Mouse (Mus musculus): ENCODE results near the gene Olfr523. TPM values are rescaled to one million over a fixed set of nuclear protein-coding genes. Genes with fewer than 3 reads are reported as not detected.

The Olfr523 gene
- polyA plus RNA-seq, 1 experiment from 2014 or later = not detected

DNA sequence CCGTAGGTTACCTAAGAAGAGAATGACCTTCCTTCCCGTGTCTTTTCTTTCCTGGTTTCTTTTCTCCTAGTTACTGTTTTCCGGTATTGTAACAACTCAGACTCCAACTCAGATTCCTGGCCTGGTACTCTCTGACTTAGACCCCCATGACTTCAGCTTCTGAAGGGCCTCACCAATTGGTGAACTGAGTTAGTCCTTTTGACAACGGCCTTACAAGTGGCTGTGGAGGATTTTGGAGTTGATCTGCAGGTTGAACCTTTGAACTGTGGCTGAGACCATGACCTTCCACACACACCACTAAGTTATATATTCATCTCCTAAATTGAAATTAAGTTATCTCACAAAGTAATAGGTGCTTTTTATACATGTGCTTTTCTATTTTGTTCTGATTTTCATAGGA lies 11.2 kb downstream of the Olfr523 start:
- Histone ChIP-seq H3K4me3 (no peak overlapping the region), H3K36me3 (no peaks in the 10 kb centered on the region), H3K9me3 (no peaks in the 10 kb centered on the region), H3K4me2 (no peak overlapping the region), H3K27ac (replicated peaks) (no peak overlapping the region), H3K4me1 (no peaks in the 10 kb centered on the region), H3K27me3 (replicated peaks) (0 out of 2 replicates have a peak, but pooled peaks cover 5% of the 10 kb centered on the region), H3K9ac (no peak overlapping the region)
- WGBS = 76% methylated on average over 4 of the region's 4 CpGs
- no peak for ATAC-seq (ENCODE audit: extremely low read depth, insufficient number of reproducible peaks, low FRiP score, low TSS enrichment)

DNA sequence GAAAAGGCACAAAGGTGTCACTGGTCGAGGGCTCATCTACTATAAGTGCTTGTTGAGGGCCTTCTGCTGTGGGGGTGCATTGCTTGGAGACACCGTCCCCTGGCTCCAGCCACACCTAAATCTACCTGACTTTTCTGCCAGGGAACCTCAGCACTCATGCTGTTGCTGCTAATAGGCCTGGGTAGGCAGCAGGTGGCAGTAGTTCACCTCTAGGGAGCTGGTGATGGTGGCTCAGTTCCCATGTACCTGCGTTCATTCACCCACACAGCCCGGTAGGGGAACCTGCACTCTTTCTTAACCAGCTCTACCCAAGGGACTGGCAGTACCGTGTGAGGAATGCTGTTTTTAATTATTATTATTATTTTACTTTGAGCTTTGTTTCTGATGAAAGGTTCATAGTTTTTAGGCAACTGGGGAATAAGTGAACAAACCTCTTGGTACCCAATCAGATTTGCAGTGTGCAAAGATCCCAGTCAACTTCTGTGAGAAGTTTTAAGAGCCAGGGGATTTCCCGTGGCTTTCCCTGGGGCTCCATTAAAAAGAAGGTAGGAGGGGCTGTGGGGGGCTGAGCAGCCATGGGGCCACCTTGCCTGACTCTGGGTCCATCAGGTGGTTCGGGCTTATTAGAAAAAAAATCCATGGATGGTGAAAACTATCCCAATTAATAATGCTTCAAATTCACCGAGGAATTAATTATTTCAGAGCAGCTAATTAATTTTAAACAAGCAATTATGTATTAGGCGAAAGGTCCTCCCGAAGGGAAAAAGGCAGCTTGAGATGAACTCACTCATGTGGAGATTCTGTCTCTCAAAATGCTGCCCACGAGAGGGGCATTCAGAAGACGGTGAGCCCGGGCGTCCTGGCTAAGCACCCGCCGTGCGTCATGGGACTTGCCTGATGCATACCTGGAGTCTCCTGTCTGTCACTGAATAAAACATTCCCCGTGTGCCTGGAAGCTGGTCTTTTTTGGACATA lies 13.9 kb downstream of the Olfr523 start:
- Histone ChIP-seq H3K9ac (no peak overlapping the region), H3K4me3 (no peak overlapping the region), H3K27ac (replicated peaks) (no peak overlapping the region), H3K9me3 (no peaks in the 10 kb centered on the region), H3K36me3 (no peaks in the 10 kb centered on the region), H3K27me3 (replicated peaks) (peaks cover 5% of the 10 kb centered on the region; the same call in 1 of the 2 replicates), H3K4me1 (no peaks in the 10 kb centered on the region), H3K4me2 (no peak overlapping the region)
- no peak for ATAC-seq (ENCODE audit: extremely low read depth, insufficient number of reproducible peaks, low FRiP score, low TSS enrichment)
- WGBS = 60% methylated on average over 18 of the region's 18 CpGs

DNA sequence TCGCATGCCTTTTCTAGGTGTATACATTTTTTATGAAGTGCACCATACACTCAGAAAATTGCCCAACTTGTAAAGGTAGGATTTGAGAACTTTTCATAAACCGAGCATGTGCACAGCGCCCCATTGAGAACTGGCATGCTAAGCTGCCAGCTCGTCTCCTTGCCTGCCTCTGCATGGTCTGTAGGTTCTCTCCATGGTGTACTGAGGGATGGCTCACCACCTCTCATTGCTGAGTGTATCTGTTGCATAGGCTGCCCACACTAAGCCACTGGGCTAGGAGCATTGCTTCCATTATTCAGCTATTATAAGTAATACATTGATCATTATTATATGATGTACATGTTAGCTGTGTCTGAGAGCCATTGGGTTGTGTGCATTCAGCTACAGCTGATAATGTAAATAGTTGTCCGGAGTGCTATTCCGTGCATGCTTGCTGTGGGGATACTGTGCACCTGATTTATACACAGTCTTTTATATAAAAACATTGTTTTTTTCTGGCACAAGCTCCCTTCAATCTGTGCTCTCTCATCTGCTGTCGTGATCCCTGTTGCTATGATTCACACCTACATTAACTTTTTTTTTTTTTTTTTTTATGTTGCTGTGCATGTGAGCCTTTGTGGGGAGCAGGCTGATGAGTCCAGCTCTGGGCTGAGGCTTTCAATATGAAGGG lies 14.8 kb downstream of the Olfr523 start:
- Histone ChIP-seq H3K4me3 (no peak overlapping the region), H3K4me2 (no peak overlapping the region), H3K36me3 (no peaks in the 10 kb centered on the region), H3K27ac (replicated peaks) (no peak overlapping the region), H3K9me3 (no peaks in the 10 kb centered on the region), H3K4me1 (no peaks in the 10 kb centered on the region), H3K9ac (no peak overlapping the region), H3K27me3 (replicated peaks) (peaks cover 5% of the 10 kb centered on the region; the same call in 1 of the 2 replicates)
- 74% methylated on average over 7 of the region's 7 CpGs for WGBS
- ATAC-seq (ENCODE audit: extremely low read depth, insufficient number of reproducible peaks, low FRiP score, low TSS enrichment) = no peak; the same call in 1 of the 2 replicates

DNA sequence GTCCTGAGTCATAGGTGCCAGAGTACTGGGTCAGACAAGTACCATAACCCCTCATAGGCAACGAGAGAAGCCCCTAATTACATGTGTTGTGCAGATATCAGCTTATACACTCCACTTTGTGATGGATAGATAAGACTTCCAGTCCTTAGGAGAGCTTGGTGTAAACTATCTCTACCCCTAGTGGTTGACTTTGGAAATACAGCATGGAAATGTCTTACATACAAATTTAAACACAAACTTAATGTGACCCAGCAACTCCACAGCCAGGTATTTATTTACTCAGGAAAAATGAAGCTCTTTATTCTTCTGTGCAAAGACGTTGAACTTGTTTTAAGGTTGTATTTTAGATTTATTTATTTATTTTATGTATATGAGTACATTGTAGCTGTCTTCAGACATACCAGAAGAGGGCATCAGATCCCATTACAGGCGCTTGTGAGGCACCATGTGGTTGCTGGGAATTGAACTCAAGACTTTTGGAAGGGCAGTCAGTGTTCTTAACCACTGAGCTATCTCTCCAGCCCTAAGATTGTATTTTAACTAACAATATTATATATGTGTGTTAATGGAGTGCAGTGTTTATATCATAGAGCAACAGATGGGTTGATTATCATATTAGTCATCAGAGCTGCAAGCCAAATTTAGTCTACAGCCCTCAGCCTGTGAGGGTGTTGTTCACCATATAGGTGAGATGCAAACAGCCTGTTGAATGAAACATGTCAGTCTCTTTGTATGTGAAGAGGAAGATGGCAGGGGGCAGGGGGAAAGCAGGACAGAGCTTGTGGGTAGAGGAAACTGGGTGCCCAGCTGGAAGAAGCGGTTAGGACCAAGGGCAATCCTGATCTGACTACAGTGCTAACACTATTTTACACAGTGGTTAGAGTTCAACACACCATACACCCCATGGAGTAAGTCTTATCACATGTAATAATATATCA lies 15.6 kb downstream of the Olfr523 start:
- no peak for ATAC-seq (ENCODE audit: extremely low read depth, insufficient number of reproducible peaks, low FRiP score, low TSS enrichment)
- Histone ChIP-seq H3K36me3 (no peaks in the 10 kb centered on the region), H3K4me1 (no peaks in the 10 kb centered on the region), H3K27me3 (replicated peaks) (peaks cover 5% of the 10 kb centered on the region; the same call in 1 of the 2 replicates), H3K9ac (no peak overlapping the region), H3K9me3 (no peaks in the 10 kb centered on the region), H3K4me2 (no peak overlapping the region), H3K27ac (replicated peaks) (no peak overlapping the region), H3K4me3 (no peak overlapping the region)
- 55% methylated on average over 4 of the region's 4 CpGs for WGBS

DNA sequence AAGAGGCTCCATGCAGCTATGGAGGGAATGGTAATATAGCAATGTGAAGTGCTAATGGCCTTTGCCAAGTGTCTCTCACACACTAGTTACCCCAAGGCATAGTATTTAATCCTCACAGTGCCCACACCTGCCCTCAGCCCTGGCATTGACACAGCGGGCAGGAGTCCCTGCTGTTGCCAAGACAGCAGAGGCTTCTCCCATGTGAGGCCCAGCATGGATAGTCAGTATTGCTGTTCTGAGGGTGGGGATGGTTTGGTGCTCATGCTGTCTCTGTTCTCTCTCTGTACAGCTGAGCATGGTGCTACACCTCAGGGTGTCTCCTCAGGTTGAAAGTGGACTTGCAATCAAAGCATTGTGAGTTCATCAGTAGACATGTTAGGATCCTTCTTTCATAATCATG lies 17.4 kb downstream of the Olfr523 start:
- Histone ChIP-seq H3K9ac (no peak overlapping the region), H3K4me3 (no peak overlapping the region), H3K27me3 (replicated peaks) (peaks cover 5% of the 10 kb centered on the region; the same call in 1 of the 2 replicates), H3K4me2 (no peak overlapping the region), H3K4me1 (no peaks in the 10 kb centered on the region), H3K36me3 (no peaks in the 10 kb centered on the region), H3K27ac (replicated peaks) (no peak overlapping the region), H3K9me3 (no peaks in the 10 kb centered on the region)
- no peak for ATAC-seq (ENCODE audit: extremely low read depth, insufficient number of reproducible peaks, low FRiP score, low TSS enrichment)
- 74% methylated on average over 1 of the region's 1 CpGs for WGBS

DNA sequence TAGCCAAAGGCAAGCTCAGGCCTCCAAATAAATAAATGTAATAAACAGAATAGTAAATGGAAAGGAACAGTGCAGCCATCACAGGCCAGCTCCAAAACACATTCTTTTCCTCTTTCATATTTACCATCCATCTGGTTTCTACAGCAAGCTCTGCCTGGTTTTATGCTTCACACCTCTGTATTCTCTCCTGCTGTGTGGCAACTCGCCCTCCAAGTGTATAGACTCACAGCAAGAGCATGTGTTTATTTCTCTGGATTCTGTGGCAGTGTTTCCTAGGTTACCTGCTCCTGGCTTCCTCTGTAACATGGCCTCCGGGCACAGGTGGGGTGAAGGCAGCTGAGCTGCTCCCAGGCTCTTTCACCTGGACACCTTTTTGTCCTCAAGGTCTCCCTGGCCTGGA lies 19.4 kb downstream of the Olfr523 start:
- Histone ChIP-seq H3K4me2 (no peak overlapping the region), H3K27ac (replicated peaks) (no peak overlapping the region), H3K4me1 (no peaks in the 10 kb centered on the region), H3K9ac (no peak overlapping the region), H3K36me3 (no peaks in the 10 kb centered on the region), H3K27me3 (replicated peaks) (peaks cover 7% of the 10 kb centered on the region; the same call in 1 of the 2 replicates), H3K9me3 (no peaks in the 10 kb centered on the region), H3K4me3 (no peak overlapping the region)
- no peak; the same call in 1 of the 2 replicates for ATAC-seq (ENCODE audit: extremely low read depth, insufficient number of reproducible peaks, low FRiP score, low TSS enrichment)
- WGBS = 47% methylated on average over 2 of the region's 2 CpGs

DNA sequence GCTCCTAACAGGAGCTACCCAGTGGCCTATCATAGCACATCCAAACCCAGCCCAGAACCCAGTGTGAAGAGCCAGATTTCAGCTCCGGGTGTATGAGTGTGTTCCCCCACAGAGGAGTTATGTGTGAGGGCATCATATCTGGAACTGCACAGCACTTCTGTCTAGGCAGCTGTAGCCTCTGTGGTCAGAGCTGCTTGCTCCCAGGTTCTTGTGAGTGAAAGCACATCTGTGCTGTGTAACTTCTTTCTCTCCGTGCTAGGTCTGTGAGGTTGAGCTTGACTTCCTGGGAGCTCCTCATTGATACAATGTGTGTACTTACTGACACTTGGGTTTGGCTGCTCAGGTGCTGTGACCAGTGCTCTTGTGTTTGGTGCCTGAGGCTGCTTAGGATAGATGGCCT lies 19.8 kb downstream of the Olfr523 start:
- ATAC-seq (ENCODE audit: extremely low read depth, insufficient number of reproducible peaks, low FRiP score, low TSS enrichment) = no peak
- Histone ChIP-seq H3K4me3 (no peak overlapping the region), H3K27ac (replicated peaks) (no peak overlapping the region), H3K9me3 (no peaks in the 10 kb centered on the region), H3K27me3 (replicated peaks) (peaks cover 3% of the 10 kb centered on the region; the same call in 1 of the 2 replicates), H3K36me3 (no peaks in the 10 kb centered on the region), H3K4me1 (no peaks in the 10 kb centered on the region), H3K9ac (no peak overlapping the region), H3K4me2 (no peak overlapping the region)
- 73% methylated on average over 2 of the region's 2 CpGs for WGBS

DNA sequence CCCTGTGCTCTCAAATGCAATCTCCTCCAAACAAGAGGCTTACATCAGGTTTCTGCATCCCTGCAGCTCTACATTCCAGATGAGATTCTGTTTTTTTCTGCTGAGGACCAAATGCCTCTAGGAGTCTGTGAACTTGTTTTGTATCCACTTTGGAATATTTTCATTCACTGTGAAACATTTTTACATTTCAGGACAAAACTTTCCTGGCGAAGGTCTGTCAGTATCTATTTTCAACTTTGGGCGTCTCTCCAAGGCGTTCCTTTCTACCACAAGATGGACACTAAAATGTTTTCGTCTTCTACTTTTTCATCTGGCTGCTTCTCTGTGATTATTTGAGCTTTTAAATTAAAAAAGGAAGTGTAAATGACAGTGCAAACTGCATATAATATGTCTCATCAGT lies 21.0 kb downstream of the Olfr523 start:
- Histone ChIP-seq H3K27ac (replicated peaks) (no peak overlapping the region), H3K36me3 (no peaks in the 10 kb centered on the region), H3K9me3 (no peaks in the 10 kb centered on the region), H3K4me1 (no peaks in the 10 kb centered on the region), H3K9ac (no peak overlapping the region), H3K4me3 (no peak overlapping the region), H3K27me3 (replicated peaks) (peaks cover 3% of the 10 kb centered on the region; the same call in 1 of the 2 replicates), H3K4me2 (no peak overlapping the region)
- WGBS = 76% methylated on average over 4 of the region's 4 CpGs
- ATAC-seq (ENCODE audit: extremely low read depth, insufficient number of reproducible peaks, low FRiP score, low TSS enrichment) = no peak

DNA sequence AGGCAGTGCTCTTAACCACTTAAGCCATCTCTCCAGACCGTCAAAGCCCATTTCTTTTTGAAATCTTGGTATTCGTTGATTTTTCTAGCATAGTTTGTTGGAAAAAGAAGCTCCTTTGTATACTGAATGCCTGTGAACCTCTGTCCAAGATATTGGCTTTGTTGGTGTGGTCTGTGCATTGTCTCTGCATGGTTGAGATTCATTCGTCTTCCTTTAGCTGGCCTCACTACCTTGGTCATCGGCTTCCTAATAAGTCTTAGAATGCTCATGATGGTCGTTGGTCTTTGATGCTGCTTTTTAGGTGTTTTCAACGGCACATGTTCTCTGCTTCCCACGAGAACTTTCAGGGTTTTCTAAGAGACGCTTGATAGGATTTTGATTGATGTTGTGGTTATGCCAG lies 23.0 kb downstream of the Olfr523 start:
- H3K9me3 ChIP-seq = no peaks in the 10 kb centered on the region
- H3K4me2 ChIP-seq = no peak overlapping the region
- no peak overlapping the region for H3K9ac ChIP-seq
- peaks cover 3% of the 10 kb centered on the region for H3K27me3 ChIP-seq (replicated peaks)
- no peaks in the 10 kb centered on the region for H3K36me3 ChIP-seq
- 71% methylated on average over 8 of the region's 8 CpGs for WGBS
- H3K4me3 ChIP-seq = no peak overlapping the region
- no peak for ATAC-seq (ENCODE audit: extremely low read depth, insufficient number of reproducible peaks, low FRiP score, low TSS enrichment)
- no peaks in the 10 kb centered on the region for H3K4me1 ChIP-seq
- no peak overlapping the region for H3K27ac ChIP-seq (replicated peaks)

DNA sequence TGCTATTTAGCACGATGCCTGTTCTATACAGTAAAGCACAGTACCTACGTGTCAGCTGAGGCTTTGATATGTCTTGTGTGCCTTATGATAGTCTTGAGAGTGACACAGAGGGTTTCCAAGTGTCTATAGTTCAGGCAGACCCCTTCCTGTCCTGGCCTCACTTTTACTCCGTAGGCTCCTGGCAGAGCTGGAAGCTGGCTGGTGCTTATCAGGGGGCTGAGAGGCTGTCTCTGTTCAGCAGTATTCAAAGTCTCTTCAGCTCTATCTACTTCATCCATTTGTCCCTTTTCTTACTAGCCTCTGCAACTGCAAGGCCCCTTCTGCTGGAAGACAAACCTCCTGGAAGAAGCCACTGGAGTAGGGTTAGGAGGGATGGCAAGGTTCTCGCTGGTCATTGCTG lies 28.1 kb downstream of the Olfr523 start:
- no peaks in the 10 kb centered on the region for H3K4me1 ChIP-seq
- WGBS = 75% methylated on average over 4 of the region's 4 CpGs
- no peaks in the 10 kb centered on the region for H3K9me3 ChIP-seq
- H3K36me3 ChIP-seq = no peaks in the 10 kb centered on the region
- no peak overlapping the region for H3K4me3 ChIP-seq
- H3K27ac ChIP-seq (replicated peaks) = no peak overlapping the region
- H3K9ac ChIP-seq = no peak overlapping the region
- H3K27me3 ChIP-seq (replicated peaks) = peaks cover 3% of the 10 kb centered on the region; the same call in 1 of the 2 replicates
- H3K4me2 ChIP-seq = no peak overlapping the region
- no peak for ATAC-seq (ENCODE audit: extremely low read depth, insufficient number of reproducible peaks, low FRiP score, low TSS enrichment)

DNA sequence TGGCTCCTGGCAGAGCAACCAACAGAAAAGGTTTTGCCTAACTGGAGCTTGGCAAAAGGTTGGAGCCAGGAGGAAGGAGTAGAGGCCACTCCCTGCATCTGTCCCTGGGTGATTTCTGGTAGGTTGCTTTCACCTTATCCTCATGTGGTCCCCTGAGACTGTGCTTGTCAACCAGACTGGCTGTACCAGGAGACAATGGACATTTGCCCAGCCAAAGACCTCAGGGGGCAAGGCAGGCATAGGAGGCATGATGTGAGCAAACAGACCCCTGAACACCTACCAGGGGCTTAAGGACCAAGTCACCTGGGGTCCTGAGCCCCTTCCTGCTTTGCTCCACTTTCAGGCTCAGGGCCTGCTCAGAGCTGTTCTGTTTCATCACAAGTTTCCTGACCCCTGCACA lies 32.8 kb downstream of the Olfr523 start, which contains the start of gene Olfr524:
TSS of gene Olfr524 (minus strand) at position 101 of the 400 bp plus-strand sequence.
- H3K36me3 ChIP-seq = no peaks in the 10 kb centered on the region
- H3K9ac ChIP-seq = no peak within 1 kb of the TSS
- H3K4me2 ChIP-seq = no peak within 1 kb of the TSS
- no peak for ATAC-seq (ENCODE audit: extremely low read depth, insufficient number of reproducible peaks, low FRiP score, low TSS enrichment)
- H3K4me3 ChIP-seq = no peak within 1 kb of the TSS
- H3K9me3 ChIP-seq = no peaks in the 10 kb centered on the region
- peaks cover 3% of the 10 kb centered on the region; the same call in 1 of the 2 replicates for H3K27me3 ChIP-seq (replicated peaks)
- H3K27ac ChIP-seq (replicated peaks) = no peak within 1 kb of the TSS
- no peaks in the 10 kb centered on the region for H3K4me1 ChIP-seq

Data from heart, embryonic 13.5 days (tissue).